Mouse (Mus musculus): ENCODE measurements around the gene Aldoart2.
"Not testable (repeated sequence)": the region's sequence is repeated elsewhere in the genome, so short reads cannot be mapped to it uniquely, and the experiment has no call there.

The Aldoart2 gene

DNA sequence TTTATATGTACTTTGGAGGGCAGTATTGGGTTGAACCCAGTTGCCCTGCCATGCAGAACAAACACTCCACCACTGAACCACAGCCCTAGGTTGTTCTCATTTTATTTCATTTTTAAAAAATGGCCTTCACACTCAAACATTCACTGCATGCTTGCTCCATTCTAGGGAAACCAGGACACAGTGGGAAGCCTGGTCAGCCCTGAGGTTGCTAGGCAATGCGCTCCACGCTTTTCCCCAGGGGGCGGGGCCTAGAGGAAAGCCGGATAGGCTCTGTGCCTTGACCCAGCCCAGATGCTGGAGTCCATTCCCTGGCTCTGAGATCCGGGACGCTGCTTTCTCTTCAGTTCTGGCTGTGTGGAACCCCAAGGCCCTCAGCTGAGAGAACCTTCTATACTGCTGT, 8.8 kb downstream of the Aldoart2 start:
- DNase-seq (ENCODE audit: extremely low spot score) = peak; percentile 43

DNA sequence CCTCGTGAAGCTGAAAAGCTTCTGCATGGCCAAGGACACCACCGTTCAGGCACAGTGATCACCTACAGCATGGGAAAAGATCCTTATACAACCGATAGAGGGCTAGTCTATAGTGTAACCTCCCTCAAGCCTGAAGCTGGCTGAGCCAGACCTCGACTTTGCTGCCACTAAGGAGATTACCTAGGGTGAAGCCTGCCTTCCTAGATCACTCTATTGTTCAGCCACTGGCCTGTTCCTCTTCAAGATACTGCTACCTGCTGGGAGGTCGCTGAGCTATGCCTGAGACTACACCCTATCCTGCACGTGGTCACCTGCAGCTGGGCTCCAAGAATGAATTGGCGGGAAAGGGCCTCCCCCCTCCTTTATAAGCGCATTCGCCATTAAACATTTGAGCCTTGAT, 21.9 kb downstream of the Aldoart2 start:
- DNase-seq (ENCODE audit: extremely low spot score) = not testable (repeated sequence)

DNA sequence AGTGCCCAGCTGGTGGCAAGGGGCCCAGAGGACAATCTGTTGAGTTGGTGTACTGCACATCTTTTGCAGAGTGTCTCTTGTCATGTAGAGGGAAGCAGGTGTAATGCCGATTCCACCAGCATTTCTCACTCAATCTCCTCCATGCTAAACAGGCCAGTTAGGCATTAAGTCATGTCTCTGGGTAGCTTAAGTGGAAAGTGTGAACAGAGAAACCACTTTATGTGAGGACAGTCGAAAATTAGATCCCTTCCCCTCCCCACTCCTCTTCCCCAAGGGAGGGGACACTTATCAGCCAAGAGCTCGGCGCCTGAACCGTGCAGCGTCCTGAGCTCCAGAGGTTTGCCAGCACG, 33.5 kb downstream of the Aldoart2 start:
- peak; percentile 9 for DNase-seq (ENCODE audit: extremely low spot score)

DNA sequence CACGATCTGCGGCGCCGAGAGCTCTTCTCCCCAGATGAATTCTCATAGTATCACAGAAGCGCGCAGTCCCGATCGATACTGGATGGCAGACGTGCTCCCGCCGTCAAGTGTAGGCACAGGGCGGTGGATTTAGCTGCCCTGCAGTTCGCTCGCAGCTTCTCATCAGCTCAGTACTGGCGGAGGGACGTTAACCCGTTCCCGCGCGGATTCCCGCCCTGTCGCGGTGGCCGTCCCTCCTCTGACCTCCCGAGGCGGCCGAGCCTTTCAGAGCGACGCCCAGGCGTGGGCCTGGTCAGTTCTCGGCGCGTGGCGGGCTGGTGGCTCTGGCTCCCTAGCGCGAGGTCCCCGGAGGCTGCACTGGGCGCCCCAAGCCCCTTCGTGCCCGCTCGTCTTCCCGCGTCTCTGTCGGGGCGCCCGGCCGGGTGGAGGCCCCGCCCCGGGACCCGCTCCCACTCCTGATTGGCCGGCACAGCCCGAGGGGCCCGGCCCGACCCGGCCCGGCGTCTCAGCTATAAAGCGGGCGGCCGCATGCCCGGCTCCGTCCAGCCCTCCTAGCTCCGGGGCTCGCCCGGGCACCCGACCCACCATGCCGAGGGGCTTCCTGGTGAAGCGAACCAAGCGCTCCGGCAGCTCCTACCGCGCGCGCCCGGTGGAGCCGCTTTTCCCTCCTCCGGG, 34.0 kb downstream of the Aldoart2 start, which contains the start of gene Insm2:
Gene Insm2 (plus strand): TSS at position 541 of the 675 bp plus-strand sequence.
- peak; percentile 45 for DNase-seq (ENCODE audit: extremely low spot score)

DNA sequence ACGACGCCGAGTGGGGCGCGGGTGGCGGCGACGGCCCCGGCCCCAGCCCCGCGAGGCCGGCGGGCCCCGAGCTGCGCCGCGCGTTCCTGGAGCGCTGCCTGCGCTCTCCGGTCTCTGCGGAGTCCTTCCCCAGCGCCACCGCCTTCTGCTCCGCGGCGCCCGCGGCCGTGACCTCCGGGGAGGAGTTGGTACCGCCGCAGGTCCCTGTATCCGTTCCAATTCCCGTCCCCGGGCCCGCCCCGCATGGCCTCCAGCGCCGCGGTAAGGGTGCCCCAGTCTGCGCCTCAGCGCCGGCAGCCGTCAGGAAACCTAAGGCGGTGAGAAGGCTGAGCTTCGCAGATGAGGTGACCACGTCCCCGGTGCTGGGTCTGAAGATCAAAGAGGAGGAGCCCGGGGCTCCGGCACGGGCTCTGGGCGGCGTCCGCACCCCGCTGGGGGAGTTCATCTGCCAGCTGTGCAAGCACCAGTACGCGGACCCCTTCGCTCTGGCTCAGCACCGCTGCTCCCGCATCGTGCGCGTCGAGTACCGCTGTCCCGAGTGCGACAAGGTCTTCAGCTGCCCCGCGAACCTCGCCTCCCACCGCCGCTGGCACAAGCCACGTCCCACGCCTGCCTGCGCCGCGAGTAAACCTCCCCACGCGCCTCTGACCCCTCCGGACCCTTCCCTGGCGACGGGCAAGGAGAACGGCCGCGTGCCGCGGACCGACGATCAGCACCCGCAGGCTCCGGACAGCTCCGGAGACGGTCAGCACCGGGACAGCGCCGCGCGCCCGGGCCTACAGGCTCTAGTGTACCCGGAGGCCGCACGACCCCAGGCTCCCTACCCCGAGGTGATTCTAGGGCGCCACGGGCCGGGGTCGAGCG, 34.8 kb downstream of the Aldoart2 start:
- DNase-seq (ENCODE audit: extremely low spot score) = peak; percentile 87

DNA sequence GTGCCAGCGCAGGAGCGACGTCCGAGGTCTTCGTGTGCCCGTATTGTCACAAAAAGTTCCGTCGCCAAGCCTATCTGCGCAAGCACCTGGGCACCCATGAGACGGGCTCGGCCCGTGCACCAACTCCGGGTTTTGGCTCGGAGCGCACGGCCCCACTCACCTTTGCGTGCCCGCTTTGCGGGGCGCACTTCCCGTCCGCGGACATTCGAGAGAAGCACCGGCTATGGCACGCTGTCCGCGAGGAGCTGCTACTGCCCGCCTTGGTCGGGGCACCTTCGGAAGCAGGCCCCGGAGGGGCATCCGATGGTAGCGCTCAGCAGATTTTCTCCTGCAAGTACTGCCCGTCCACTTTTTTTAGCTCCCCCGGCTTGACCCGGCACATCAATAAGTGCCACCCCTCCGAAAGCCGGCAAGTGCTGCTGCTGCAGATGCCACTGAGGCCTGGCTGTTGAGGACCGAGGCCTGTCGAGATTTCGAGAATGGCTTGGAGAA, 35.5 kb downstream of the Aldoart2 start:
- no peak for DNase-seq (ENCODE audit: extremely low spot score)

DNA sequence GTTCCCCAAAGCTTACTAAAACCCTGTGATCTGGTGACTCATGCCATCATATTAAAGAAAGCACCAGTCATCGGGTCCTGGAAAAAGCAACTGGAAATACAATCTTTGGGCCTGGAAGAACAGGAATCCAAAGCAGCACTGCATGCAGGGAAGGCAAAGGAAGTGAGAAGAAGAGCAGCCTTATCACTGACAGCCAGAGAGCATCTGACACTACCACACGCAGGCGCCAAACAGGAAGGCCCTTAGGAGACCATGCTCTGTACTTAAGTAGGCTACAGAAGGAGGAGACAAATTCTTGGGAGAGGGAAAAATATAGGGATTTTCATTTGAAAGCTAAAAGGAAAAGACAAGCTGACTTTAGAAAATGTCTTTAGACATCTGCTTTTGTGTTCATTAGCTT, 39.4 kb downstream of the Aldoart2 start:
- no peak for DNase-seq (ENCODE audit: extremely low spot score)

DNA sequence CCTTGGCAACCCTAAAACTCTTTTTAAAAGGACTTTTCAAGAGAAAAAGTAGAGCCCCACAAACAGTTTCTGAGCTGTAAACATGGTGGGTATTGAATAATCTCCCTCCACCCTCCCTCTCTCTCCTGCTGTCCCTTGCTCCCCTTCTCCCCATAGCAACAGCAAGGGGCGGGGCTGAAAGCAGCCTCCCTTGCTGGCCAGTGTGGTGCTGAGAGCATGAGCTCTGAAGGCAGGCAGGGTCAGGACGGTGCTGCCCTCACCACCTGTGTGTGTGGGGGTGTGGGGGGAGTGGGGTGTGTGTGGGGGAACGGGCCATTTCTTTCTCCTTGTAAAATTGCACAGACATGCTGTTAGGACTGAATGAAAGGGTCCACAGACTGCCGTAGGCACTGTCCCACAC, 42.9 kb downstream of the Aldoart2 start:
- DNase-seq (ENCODE audit: extremely low spot score) = peak; percentile 15

DNA sequence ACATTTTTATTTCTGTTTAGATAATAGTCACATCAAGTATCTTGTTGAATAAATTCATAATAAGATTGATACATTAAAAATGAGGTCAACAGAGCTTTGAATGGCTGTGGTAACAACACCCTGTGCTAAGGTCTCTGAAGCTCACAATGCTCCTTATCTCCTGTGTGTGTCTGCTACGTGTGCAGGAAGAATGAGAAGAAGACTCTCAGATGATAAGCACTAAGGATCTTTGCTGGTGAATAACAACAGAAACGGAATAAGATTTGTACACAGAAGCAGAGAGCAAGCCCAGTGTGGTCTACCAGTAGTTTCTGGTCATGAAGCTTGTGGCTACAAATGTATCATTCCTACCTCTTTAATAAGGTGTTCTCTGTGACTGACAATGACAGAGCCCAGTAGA, 45.8 kb downstream of the Aldoart2 start:
- no peak for DNase-seq (ENCODE audit: extremely low spot score)
